Mouse (Mus musculus) embryonic facial prominence, embryonic 13.5 days (tissue): Measurements from ENCODE around the gene Serpina1c. TPM values are rescaled to one million over a fixed set of nuclear protein-coding genes. Genes with fewer than 3 reads are reported as not detected.
"Not testable (repeated sequence)": the region's sequence is repeated elsewhere in the genome, so short reads cannot be mapped to it uniquely, and the experiment has no call there.

Source experiments
- ATAC-seq: fragments of 200-750 bp; cut with Nextera tagmentation; 2 replicates; pipeline ENCODE4 v1.8.0; 2017; ENCODE audit warnings: low read depth; ENCODE audit not compliant: insufficient number of reproducible peaks, insufficient read depth, low FRiP score, low TSS enrichment
- H3K27ac ChIP-seq: fragments of 300-500 bp; sonication (generic); 2 replicates; pipeline ENCODE4 v1.5.1; 2015; ENCODE audit warnings: moderate library complexity, mild to moderate bottlenecking, inconsistent platforms
- H3K27me3 ChIP-seq: fragments of 300-500 bp; sonication (generic); 2 replicates; pipeline ENCODE4 v1.6.1; 2015; ENCODE audit warnings: mild to moderate bottlenecking, inconsistent platforms
- H3K36me3 ChIP-seq: fragments of 300-500 bp; sonication (generic); 2 replicates; pipeline ENCODE4 v1.6.1; 2015; ENCODE audit warnings: mild to moderate bottlenecking, inconsistent platforms
- H3K4me1 ChIP-seq: fragments of 300-500 bp; sonication (generic); 2 replicates; pipeline ENCODE4 v1.6.1; 2015; ENCODE audit warnings: inconsistent platforms
- H3K4me2 ChIP-seq: fragments of 300-500 bp; sonication (generic); 2 replicates; pipeline ENCODE4 v1.6.1; 2015; ENCODE audit warnings: moderate library complexity, mild to moderate bottlenecking, inconsistent platforms
- H3K4me3 ChIP-seq: fragments of 300-500 bp; sonication (generic); 2 replicates; pipeline ENCODE4 v1.5.1; 2015; ENCODE audit warnings: mild to moderate bottlenecking, inconsistent platforms
- H3K9ac ChIP-seq: fragments of 300-500 bp; sonication (generic); 2 replicates; pipeline ENCODE4 v1.6.1; 2015; ENCODE audit warnings: mild to moderate bottlenecking, inconsistent platforms
- H3K9me3 ChIP-seq: fragments of 300-500 bp; sonication (generic); 2 replicates; pipeline ENCODE4 v1.6.1; 2016; ENCODE audit warnings: inconsistent platforms
- WGBS: fragments of 180-500 bp; shearing (Covaris S2); methylation state at CpG from one replicate; pipeline ENCODE4 v1.1.7; 2015; ENCODE audit warnings: mixed read lengths; 5-methylcytosine and 5-hydroxymethylcytosine counted together
- polyA plus RNA-seq: library from polyadenylated mRNA; unstranded; fragments of >200 nt; fragmentation: Nextera tagmentation; extraction: Ambion mirVana; gene quantifications from 2 replicates; pipeline ENCODE4 v1.2.1, GENCODE M21; 2015

Gene Serpina1c
- 6.9 TPM in 1 of 2 replicates, not detected in the other for polyA plus RNA-seq

GRCm38 (mm10) chr12:103904837-103905340 lies at the start of gene Serpina1c:
Serpina1c (minus strand) TSS chr12:103904887.
- ATAC-seq = not testable (repeated sequence)

GRCm38 (mm10) chr12:103952972-103953371 lies 48.3 kb upstream of the Serpina1c start:
- not testable (repeated sequence) for H3K9me3 ChIP-seq, H3K9ac ChIP-seq, H3K27me3 ChIP-seq, ATAC-seq, H3K27ac ChIP-seq, H3K4me3 ChIP-seq, H3K4me1 ChIP-seq, H3K4me2 ChIP-seq, H3K36me3 ChIP-seq
- 76% methylated on average over 3 of the region's 3 CpGs for WGBS

More at GRCm38 (mm10) chr12:103904837-103905340, at the start of gene Serpina1c:
- H3K36me3 ChIP-seq, H3K9me3 ChIP-seq, H3K9ac ChIP-seq, H3K27ac ChIP-seq, H3K4me2 ChIP-seq, H3K27me3 ChIP-seq, H3K4me3 ChIP-seq, H3K4me1 ChIP-seq: not testable (repeated sequence)
- 83% methylated on average over 4 of the region's 4 CpGs for WGBS

- 79% methylated on average over 4 of the region's 4 CpGs for WGBS
- Histone ChIP-seq H3K9me3 (peaks cover 5% of the 10 kb centered on the region; the same call in 1 of the 2 replicates), H3K36me3 (no peaks in the 10 kb centered on the region)
These were observed 41.6 kb upstream of the Serpina1c start for GRCm38 (mm10) chr12:103946243-103946642.

GRCm38 (mm10) chr12:103909181-103909580 lies 4.5 kb upstream of the Serpina1c start:
- WGBS = 93% methylated on average over 12 of the region's 16 CpGs
- not testable (repeated sequence) for H3K4me2 ChIP-seq, H3K36me3 ChIP-seq, H3K27ac ChIP-seq, H3K9me3 ChIP-seq, ATAC-seq, H3K9ac ChIP-seq, H3K4me1 ChIP-seq, H3K4me3 ChIP-seq, H3K27me3 ChIP-seq

More at GRCm38 (mm10) chr12:103946243-103946642, 41.6 kb upstream of the Serpina1c start:
- H3K4me3 ChIP-seq = no peak overlapping the region
- H3K9ac ChIP-seq = no peak overlapping the region
- no peak for ATAC-seq
- H3K4me1 ChIP-seq = no peaks in the 10 kb centered on the region
- no peak overlapping the region for H3K27ac ChIP-seq
- no peaks in the 10 kb centered on the region for H3K27me3 ChIP-seq
- H3K4me2 ChIP-seq = no peak overlapping the region

- H3K9ac ChIP-seq, H3K27ac ChIP-seq, H3K4me1 ChIP-seq, H3K4me3 ChIP-seq, H3K27me3 ChIP-seq, H3K4me2 ChIP-seq, H3K9me3 ChIP-seq, H3K36me3 ChIP-seq, ATAC-seq: not testable (repeated sequence)
- 28% methylated on average over 1 of the region's 1 CpGs for WGBS
These were observed 3.1 kb upstream of the Serpina1c start for GRCm38 (mm10) chr12:103907746-103908145.

- not testable (repeated sequence) for H3K4me2 ChIP-seq, H3K36me3 ChIP-seq, H3K27me3 ChIP-seq, H3K4me1 ChIP-seq, ATAC-seq, H3K4me3 ChIP-seq, H3K9me3 ChIP-seq, H3K9ac ChIP-seq, H3K27ac ChIP-seq
- WGBS = 94% methylated on average over 3 of the region's 3 CpGs
These were observed 2.8 kb downstream of the Serpina1c start for GRCm38 (mm10) chr12:103901929-103902328.

GRCm38 (mm10) chr12:103866873-103867272 lies 37.8 kb downstream of the Serpina1c start:
- H3K27me3 ChIP-seq, H3K9ac ChIP-seq, ATAC-seq, H3K4me3 ChIP-seq, H3K4me2 ChIP-seq, H3K4me1 ChIP-seq, H3K36me3 ChIP-seq, H3K9me3 ChIP-seq, H3K27ac ChIP-seq: not testable (repeated sequence)
- 81% methylated on average over 1 of the region's 1 CpGs for WGBS

GRCm38 (mm10) chr12:103863101-103863974 lies 41.3 kb downstream of the Serpina1c start, which contains the start of gene Serpina1a:
Serpina1a (minus strand) TSS chr12:103863562.
- not testable (repeated sequence) for ATAC-seq, H3K36me3 ChIP-seq, H3K27ac ChIP-seq, H3K27me3 ChIP-seq, H3K4me3 ChIP-seq, H3K9ac ChIP-seq, H3K9me3 ChIP-seq, H3K4me2 ChIP-seq, H3K4me1 ChIP-seq
- WGBS = 82% methylated on average over 9 of the region's 9 CpGs

- no peak for ATAC-seq
These were observed 43.7 kb downstream of the Serpina1c start for GRCm38 (mm10) chr12:103860976-103861375.

GRCm38 (mm10) chr12:103860571-103860970 lies 44.1 kb downstream of the Serpina1c start:
- not testable (repeated sequence) for H3K4me1 ChIP-seq, H3K9ac ChIP-seq, H3K27ac ChIP-seq, H3K27me3 ChIP-seq, ATAC-seq, H3K9me3 ChIP-seq, H3K36me3 ChIP-seq, H3K4me3 ChIP-seq, H3K4me2 ChIP-seq
- 85% methylated on average over 3 of the region's 4 CpGs for WGBS

More at GRCm38 (mm10) chr12:103860976-103861375, 43.7 kb downstream of the Serpina1c start:
- no peaks in the 10 kb centered on the region for H3K27me3 ChIP-seq
- H3K9me3 ChIP-seq = no peaks in the 10 kb centered on the region
- no peak overlapping the region for H3K9ac ChIP-seq
- no peak overlapping the region for H3K4me2 ChIP-seq
- H3K4me3 ChIP-seq = no peak overlapping the region
- no peak overlapping the region for H3K27ac ChIP-seq
- no peaks in the 10 kb centered on the region for H3K4me1 ChIP-seq
- 56% methylated on average over 3 of the region's 3 CpGs for WGBS
- no peaks in the 10 kb centered on the region for H3K36me3 ChIP-seq

GRCm38 (mm10) chr12:103859584-103859983 lies 45.1 kb downstream of the Serpina1c start:
- not testable (repeated sequence) for H3K27ac ChIP-seq, H3K9me3 ChIP-seq, H3K36me3 ChIP-seq, H3K9ac ChIP-seq, ATAC-seq, H3K4me1 ChIP-seq, H3K4me2 ChIP-seq, H3K4me3 ChIP-seq, H3K27me3 ChIP-seq
- 69% methylated on average over 3 of the region's 3 CpGs for WGBS

- H3K27me3 ChIP-seq, H3K27ac ChIP-seq, H3K36me3 ChIP-seq, H3K9ac ChIP-seq, H3K4me2 ChIP-seq, H3K9me3 ChIP-seq, H3K4me1 ChIP-seq, H3K4me3 ChIP-seq, ATAC-seq: not testable (repeated sequence)
- WGBS = 85% methylated on average over 2 of the region's 2 CpGs
These were observed 51.7 kb downstream of the Serpina1c start for GRCm38 (mm10) chr12:103853032-103853431.
